Mouse (Mus musculus): ENCODE results near the gene Bud13.

Bud13 gene

GRCm38 (mm10) chr9:46337331-46337730 is 54.5 kb downstream of the Bud13 start:
- no peak for DNase-seq (ENCODE audit: extremely low spot score, low spot score)

- no peak for DNase-seq (ENCODE audit: extremely low spot score, low spot score)
Observed at GRCm38 (mm10) chr9:46337852-46338291, 55.1 kb downstream of the Bud13 start.

- DNase-seq (ENCODE audit: extremely low spot score, low spot score): no peak
Observed at GRCm38 (mm10) chr9:46338384-46338783, 55.6 kb downstream of the Bud13 start.

- no peak for DNase-seq (ENCODE audit: extremely low spot score, low spot score)
Observed at GRCm38 (mm10) chr9:46339051-46339652, 56.3 kb downstream of the Bud13 start.

GRCm38 (mm10) chr9:46345887-46346665 is 63.3 kb downstream of the Bud13 start:
- no peak for DNase-seq (ENCODE audit: extremely low spot score, low spot score)
